Mouse (Mus musculus): ENCODE measurements at regions not wholly inside any gene's neighbourhood (a gene's known extent, or its start where the extent isn't known, plus 50 kb on each side); places are given as distances from the start of the nearest gene placed in this dataset.

DNA sequence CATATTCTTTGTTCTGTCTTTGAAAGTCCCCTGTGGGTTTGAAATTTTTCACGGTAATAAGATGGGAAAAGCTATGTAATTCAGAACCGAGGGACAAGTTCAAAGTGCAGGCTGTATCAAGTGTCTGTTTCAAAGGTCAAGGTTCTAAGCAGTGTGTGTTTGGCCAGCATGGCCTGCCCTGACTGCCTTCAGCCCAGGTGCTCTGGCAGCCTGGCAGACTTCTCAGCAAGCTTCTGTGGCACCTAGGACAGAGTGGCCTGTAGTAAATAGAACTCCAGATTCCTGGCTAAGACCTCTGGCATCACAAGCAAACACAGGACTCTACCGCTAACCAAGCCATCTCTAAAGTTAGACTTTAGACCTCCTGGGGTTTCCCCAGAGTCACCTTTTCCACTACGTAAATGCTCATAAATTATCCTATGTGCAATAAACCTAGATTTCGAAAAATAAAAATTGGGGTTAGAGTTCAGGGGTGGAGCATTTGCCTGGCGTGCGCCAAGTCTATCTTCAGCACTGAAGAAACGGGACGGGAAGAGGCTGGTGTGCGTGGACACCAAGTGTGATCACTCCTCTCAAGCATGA lies 436.5 kb upstream of the Mgmt start:
- DNase-seq, result no peak

DNA sequence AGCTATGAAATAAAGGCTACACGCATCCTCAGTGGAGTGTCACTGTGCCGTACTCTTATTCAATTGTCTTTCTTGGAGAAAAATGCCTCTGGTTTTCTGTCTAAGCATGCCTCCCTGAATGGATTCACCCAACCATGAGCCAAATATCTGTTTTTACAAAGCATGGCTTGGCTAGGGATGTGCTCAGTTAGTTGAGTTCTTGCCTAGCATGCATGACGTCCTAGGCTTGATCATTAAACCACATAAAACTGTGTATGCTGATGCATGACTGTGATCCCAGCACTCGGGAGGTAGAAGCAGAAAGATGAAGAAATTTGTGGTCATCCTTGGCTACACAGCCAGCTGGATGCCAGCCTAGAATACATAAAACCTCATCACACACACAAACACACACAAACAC lies 417.3 kb upstream of the Mgmt start:
- DNase-seq, result no peak

DNA sequence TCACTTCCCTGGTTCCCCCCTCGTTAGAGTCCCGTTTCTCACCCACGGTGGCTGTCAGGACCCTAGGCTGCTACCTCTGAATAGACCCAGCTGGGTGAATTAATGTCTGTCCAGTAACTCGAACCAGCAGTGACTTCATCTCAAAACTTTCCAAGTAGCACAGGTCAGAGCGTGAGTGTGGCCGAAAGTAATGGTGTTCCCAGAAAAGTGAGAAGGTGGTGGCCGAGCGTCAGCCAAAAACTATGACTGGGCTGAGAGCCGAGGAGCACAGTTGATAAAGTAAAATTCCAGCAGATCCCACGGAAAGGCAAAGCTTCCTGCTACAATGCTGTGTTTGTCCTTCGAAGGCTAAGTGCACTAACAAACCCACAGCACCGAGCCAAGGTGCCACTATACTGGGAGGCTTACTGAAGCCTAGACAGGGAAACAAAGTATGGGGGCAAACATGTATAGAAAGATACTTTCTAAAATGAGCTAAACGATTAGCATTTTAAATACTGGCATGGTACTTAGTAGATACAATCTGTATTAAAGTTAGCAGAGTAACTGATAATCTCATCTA lies 413.7 kb upstream of the Mgmt start:
- DNase-seq, result no peak

DNA sequence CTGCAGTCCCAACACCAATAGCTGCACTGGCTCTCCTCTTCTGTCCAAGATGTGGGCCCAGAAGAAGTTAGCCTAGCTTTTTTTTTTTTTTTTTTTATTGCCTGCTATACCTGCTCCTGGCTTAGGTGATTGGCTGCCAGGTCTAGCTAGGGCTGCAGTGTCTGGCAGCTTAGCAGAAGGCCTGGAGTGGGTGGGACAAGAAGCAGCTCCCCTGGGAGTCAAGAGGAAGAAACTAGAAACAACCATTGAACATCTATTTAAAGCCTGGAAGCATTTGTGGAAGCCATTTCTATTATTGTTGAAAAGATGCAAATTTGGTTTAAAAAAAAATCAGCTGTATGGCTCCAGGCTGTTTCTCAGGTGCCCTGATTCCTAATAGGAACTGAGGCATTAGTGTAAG lies 411.2 kb upstream of the Mgmt start:
- no peak for DNase-seq

DNA sequence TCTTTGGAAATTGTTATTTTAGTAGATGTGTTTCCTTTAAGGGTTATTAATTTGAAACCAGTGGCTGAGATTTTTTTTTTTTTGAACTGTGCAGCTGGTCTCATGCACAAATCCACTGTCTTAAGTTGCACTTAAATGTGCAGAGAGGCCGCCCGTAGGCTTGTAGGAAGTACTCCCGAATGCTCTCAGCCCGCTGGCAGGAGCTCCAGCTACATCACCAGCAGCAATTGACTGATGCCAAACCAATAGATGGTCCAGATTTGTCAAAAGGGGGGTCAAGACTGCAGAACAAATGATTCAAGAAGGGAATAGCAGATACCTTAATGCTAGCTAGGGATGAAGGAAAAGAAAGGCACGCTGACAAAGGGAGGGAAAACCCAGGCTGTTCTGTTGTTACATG lies 406.9 kb upstream of the Mgmt start:
- no peak for DNase-seq

DNA sequence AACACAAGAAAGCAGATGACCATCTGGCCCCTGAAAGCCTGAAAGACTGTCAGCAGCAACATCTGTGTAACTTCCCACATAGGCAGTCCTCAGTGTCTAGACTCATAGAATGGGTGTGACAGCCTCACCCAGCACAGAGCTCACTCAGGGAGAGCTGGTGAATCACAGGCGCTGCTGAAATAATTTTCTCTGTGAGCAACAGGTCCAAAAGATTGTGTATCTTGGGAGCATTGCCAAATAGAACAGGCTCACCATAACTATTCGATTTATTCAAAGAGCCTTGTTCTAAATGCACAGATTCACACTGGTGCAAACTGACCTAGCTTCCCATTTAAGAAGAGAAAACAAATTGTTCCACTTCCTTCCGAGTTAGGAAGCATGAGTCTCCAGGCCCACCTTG lies 399.6 kb upstream of the Mgmt start:
- DNase-seq, result no peak

DNA sequence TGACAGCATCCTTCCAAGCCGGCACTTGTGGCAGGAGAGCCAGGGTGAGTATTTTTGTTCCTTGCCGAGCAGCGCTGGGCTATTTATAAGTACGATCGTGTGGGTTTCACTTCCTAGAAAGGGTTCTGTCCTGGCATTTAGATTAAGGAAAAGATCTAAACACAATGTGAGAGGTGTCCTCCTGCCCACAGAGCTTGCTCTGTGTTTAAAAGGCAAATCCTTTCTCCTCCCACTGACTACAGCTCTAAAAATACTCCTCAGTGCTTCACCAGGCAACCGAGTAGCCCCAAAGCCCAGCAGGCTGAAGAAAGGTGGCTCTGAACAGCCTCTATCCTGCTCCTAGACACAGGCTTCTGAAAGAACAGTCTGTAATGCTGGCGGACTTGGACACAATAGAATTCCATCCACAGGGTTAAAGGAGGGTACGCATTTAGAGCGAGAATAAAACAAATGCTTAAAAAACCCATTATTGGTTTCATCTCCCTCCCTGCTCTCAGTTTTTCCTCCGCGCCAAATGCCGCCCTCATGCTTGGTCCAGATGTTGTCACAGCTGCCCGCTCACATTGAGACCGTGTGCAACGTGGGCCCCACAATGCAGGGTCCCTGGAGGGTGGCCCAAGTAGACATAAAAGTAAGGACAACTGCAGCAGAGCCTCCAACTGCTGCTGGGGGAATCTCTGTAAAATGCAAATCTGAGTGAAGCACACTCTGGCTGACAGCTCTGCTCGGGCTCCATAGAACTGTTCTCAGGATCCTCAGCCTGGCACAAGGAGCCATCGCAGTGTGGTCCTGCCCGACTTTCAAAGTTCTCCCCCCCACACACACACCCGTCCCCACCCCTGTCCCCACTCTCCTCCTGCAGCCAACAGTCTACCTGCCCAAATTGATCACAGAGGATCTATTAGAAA lies 397.8 kb upstream of the Mgmt start:
- peak; percentile 49 for DNase-seq

DNA sequence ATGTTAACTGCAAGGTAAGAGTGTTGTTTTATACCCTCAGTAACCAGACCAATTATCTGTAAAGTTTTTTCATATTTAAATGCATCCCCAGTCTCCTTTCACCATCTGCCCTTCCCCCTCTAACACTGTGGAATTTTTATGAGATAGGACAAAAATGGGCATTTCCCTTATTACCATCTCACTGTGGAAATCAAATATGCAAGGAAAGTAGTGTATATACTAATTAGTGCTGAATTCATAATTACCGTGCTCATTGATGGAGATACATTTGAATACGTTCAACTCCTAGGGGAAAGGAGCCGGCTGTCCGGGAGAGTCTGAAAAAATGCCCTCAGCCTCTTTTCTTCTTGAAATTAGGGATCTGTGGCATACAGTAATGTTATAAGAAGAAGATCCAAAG lies 394.4 kb upstream of the Mgmt start:
- DNase-seq, result no peak

DNA sequence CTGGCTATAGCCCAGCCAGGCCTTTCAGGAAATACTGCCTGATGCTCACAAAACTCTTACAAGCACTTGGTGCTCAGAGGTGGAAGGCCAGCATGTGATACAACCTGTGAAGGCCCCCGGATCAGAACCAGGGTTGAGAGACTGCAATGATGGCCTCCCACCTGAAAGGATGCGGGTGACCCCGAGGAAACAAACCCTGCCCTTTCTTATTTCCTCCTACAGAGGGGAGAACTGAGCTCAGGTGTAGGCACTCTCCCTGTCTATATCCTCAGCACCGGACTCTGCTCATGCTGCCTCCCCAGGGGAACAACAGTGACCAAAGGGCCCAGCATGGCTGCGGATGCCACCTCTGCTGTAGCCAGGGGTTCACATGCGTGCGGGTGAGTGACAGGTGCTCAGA lies 393.3 kb upstream of the Mgmt start:
- no peak for DNase-seq

DNA sequence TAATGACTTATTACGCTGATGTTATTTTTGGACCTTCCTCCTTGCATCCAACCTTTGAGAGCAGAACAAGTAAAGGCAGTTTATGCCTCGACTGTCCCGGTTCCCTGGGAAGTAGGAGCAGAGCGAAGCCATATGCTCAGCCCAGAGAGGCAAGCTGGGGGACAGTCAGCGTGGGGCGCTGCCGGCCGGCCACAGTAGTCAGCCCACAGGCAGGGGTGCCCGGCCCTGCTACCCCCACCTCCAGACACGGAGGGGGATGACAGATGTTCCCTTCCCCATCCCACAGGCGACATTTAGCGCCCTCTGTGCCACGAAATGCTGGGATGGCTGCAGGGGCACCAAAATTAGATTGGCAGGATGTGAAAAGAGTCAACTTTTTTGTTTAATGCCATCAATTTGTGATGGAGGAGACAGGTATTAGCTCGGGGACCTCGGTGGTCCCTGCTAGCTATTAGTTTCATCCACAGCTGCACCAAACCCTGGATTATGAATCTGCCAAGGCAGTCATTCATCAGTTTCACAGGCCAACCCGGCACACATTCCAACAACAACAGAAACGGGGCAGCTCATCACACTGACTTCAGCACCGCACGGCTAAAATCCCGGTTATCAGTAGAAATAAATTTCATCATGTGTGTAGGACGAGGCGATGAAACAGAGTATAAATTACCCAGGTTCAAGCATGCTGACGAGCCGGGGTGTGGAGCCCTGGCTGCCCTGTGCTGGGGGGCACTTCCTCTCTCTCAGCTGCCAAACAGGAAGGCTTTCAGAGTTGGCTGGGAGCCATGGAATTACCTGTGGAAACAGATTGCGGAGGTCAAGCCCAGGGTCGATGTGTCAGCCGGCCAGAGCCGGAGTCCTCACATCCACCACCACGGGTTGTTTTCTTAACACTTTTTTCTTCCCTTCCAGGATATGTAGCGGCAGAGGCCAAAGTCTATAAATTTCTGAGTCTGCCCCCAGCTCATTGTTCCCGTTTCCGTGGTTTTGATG lies 392.3 kb upstream of the Mgmt start:
- peak; percentile 79 for DNase-seq

DNA sequence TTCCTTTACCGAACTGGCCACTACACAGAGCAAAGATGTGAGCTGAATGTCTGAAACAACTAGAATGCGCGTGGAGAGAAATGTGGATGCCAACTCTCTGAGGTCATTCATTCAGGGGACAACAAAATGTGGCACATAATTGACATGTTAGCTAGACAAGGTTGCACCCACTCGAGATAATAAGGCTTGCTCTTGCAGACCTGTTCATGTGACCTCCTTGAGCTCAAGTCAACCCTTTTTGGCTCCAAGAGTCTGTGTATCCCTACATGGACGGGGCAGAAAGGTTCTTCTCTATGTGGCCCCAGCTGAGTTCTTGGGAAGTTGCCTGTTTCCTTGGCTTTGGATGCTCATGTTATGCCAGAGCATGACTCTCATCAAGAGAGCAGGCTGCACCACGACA lies 383.0 kb upstream of the Mgmt start:
- DNase-seq, result no peak

DNA sequence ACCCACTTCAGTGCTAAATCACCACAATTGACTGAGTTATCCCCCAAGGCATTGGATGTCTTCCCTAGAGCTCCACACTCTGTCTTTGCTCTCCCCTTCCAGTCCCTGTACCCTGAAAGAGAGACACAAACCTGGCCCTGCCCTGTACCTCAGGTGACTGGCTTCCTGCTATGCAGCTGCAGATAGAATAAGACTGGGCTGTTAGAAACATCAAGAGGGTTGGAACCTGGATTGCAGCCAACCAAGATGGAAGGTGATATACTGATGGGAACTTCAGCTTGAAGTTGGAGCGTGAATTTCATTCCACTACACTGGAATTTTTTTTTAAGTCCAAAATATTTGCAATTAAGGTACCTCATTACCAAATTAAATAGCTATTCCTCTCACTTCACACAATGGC lies 379.0 kb upstream of the Mgmt start:
- DNase-seq, result no peak

DNA sequence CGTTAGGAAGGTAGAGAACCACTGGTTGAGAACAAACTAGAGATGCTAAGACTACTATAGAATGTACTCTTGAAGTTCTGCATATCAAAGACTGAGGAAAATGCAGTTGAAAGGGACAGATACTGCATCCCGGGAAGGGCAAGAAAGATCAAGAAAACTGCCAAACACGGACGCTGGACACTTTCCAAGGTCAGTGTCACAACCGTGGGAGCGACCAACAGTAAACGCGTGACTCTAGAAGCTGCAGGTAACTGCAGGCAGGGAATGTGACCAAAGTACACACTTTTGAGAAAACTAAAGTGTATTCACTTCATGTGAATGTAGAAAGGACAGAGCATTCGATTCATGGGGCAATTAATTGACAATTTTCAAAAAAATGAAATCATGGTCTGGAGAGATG lies 368.6 kb upstream of the Mgmt start:
- DNase-seq, result no peak

DNA sequence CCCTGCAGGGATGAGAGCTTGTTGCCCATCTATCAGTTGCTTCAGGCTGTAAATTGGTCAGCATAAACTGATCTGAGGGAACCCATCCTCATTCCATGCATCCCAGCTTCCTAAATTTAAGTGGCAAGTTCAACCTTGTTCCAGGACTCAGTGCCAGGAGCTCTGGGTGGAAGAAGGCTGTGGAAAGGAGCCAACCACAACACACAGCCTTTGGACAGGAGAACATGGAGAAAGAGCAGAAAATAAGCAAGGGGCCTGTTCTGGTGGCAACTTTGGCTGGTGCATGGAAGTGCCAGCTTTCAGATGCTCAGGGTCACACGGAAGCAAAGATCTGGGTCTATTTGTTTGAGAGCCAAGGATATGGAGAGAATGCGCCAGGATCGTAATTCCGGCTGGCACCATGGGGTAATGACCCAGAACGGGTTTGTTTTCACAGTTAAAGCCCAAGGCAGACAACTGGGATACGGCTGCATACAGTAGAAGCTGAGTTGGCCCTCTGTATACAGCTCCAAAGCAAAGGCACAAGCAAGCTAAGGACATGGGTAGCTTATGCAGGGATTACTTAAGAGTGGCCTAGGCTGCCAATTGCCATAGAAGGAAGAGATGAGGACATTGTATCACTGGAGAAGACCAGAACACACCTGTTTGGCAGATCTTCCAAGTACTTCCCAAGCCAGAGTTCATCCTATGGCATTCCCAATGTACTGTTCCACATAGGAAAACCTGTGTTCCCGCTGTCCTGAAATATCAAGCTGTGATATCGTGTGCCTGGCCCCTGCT lies 364.2 kb upstream of the Mgmt start:
- DNase-seq, result no peak

DNA sequence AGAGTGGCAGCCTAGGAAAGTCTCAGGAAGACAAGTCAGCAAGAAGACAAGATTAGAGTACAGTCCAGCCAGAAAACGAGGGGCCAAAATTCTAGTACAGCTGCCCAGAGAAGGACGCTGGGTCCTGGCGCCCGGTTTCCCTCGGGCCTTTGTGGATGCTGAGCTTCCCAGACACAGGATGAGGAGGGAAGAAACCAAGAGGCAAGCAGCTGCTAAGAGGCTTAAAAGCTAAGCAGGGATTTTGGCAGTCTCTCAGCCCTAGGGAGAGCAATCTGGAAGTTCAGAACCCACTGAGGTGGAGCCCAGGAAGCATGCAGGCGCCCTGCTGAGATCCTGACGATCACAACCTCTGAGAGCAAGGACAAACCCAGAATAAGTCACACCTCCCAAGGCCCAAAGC lies 363.1 kb upstream of the Mgmt start:
- DNase-seq, result no peak

DNA sequence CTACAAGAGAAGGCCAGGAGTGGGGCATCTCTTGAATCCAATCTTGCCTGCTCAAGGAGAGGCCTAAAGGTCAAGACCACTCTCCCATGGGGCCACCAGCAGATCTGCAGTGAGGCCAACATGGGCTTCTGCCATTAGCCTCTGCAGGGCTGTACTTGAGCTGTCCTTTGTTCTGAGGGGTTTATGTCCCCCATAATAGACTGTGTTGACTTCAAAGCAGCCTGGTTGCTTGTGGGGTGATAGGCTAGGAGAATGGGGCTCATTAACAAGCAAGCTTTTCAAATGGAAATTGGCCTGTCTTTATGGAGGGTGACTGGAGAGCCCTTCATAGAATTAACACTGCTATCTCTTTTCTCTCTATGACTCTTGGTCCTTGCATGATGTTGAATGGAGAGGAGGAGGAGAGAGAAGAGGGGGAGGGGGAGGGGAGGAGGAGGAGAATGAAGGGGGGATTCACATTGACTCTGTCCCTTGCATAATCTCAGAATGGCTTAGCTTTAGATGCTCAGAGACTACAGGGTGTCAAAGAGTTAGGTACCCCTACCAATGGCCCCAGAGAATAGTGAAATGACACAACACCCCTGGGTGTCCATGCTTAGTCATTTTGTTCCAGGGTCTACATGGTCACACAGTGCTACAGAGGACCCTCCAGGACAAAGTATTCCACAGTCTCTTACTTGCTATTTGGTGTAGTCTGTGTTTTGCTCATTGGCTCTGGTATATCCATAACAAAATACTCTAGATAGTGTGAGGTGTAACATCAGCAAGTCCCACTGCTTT lies 352.3 kb upstream of the Mgmt start:
- peak; percentile 44 for DNase-seq

DNA sequence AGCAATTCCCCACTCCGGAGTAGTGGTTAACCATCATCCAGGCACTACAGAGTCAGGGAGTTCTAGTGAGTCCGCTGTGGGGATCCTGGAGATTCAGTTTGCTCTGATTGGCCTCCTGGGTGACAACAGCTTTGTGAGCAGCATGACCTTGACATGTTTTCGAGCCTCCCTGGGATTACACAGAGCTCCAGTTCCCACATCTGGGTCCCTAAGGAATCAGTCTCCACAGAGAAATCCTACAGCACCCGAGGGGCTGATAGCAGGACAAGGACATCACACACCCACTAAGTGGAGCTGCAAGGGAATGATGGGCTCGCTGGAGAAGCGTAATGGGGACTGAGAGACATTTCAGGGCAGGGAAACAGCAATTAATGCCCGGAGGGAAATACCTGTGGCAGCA lies 351.5 kb upstream of the Mgmt start:
- DNase-seq, result no peak

DNA sequence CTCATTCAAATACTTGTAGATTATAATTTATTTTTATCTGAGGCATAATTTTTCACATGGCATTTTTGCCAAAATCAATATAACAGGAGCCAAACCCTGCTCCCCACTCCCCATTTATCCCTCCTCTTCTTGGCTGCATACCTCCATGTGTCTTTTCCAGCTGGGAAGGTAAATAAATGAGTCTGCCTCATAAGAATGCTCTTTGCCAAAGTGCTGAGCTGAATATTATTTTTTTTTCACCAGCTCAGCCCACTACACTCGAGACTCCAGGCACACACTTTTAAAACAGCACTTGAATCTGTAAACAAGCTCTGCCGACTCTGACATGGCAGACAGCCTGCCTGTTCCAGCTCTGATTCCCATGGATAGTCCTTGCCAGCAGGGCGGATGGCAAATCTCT lies 346.6 kb upstream of the Mgmt start:
- DNase-seq, result no peak

DNA sequence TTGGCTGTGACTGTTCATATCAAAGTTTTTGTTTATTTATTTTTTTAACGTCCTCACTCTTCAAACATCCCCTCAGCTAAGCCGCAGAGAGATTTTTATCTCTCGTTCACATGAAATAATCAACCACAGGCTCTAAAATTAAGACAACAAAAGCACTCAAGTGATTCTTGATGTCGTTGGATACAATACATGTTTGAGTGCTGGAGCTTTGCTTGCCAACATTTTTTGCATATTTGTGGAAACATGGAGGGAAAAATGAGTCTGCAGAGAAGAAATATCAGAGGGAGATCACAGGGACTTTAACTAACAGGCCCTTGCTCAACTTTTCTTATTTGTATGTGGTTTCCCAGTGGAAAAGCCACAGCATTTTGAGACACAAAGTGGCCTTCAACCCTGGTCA lies 338.0 kb upstream of the Mgmt start:
- DNase-seq, result no peak

DNA sequence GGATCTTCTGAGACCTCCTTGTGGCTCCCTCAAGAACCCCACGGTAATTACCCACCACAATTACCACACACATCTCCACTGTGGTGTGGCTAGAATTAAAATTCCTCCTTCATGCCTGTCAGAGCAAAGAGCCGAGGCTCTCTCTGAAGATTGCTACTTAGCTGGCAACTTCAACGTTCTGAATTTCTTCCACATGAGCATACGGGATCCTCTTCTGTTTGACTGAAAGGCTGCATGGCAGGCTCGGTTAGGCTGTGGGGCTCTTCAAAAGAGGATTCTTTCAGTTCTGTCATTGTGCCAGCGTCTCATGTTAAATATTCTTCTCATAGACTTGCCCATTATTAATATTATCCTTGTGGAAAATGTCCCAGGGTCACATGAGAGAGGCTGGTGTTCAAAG lies 334.9 kb upstream of the Mgmt start:
- DNase-seq, result no peak

DNA sequence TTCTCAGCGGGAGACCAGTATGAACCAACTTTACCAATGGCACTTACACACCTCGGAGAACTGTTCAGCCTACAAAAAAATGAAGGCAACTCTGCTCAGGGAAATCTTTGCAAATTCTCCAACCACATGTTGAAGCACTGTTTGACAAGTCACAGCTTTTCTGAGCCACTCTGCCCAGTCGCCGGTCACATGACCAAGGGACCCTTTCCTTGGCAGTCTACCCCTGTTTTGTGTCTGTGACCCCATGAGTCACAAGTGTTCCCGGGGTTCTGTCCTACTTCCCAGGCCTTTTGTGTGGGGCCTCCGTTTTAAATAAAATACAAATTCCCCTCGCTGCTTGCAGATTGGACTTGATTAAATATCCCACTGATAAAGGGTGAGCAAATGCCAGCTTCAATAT lies 323.5 kb upstream of the Mgmt start:
- DNase-seq, result no peak

DNA sequence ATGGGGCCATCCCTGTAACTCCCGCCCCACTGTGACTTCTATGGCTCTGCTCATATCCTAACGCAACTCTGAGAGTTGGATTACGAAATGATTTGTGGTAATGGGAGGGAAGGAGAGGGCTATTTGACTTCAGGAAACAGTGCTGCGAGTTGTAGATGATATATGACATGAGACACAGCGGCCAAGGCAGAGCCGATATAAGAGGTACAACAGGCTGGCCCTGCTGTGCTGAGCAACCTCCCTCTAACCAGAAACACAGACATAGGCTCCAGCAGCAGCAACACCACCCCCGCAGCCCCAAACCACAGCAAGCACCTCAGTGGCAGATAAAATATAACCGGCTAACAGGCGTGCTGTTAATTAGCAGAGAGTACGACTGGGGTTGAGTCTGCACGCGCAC lies 312.5 kb upstream of the Mgmt start:
- DNase-seq, result peak; percentile 49

Data from embryo, embryonic 11 days (tissue).